Mouse (Mus musculus) liver, adult 2 months (tissue): Measurements from ENCODE around the gene Smc1a.

Experiments used
- CTCF ChIP-seq: fragments of 200-500 bp; IDR thresholded peaks from 2 replicates; pipeline ENCODE4 v1.5.1; 2011; ENCODE audit warnings: low read depth, low read length, control low read depth
- POLR2A ChIP-seq: fragments of 200-500 bp; IDR thresholded peaks from 2 replicates; pipeline ENCODE4 v1.6.1; 2011; ENCODE audit warnings: low read length, control low read depth; ENCODE audit not compliant: insufficient read depth; ENCODE audit errors: extremely low read depth

- TF ChIP-seq POLR2A (0 out of 2 replicates have a peak, but pooled peaks have one; percentile 42), CTCF (no peak)
Measured at GRCm38 (mm10) chrX:152016151-152017145, at the start of gene Smc1a, which contains the start of gene Ribc1.
